Mouse (Mus musculus): ENCODE results near the gene Timm44.

Timm44 gene

DNA sequence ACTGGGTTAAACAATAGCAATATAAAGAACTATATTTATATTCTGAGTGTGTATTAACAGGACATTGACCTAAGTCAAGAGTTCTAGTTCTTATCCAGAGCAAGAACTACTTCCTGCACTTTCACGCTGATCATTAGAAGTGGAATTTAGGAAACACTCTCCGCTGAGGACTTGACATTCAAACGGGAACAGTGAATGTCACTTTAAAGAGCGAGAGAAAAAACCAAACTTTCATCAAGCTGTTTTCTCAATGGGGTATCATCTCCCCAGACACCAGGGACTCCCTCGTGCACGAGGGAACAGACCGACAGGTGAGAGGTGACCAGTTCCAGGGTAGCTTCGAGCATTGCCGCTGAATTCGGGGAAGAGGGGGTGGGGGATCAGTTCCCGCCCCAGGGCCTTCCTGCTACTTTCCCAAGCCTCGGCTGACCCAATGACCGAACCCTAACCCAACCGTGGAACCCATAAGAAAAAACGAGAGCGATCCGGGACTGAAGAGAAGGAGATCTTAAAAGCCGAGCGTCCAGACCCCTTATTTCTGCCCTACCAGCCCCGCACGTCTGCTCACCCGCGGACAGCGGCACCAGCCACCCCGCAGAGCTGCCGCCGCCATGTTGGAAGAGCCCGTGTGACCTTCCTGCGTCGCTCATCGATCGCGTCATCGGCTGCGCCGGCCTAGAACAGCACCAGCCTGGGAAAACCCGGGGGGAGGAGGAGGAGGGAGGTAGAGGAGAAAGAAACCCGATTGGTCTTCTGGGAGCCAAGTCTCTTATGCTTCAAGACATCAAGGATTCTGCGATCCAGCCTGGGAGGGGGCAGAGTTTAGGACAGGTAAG, at the start of gene Timm44:
Timm44 (minus strand) TSS at position 639 of the 836 bp plus-strand sequence.
- DNase-seq (ENCODE audit: low spot score in 2 of 2) = peak; percentile 96 to 98

- DNase-seq (ENCODE audit: low spot score in 2 of 2) = peak; percentile 95 to 98
Observed at GRCm38 (mm10) chr8:4324983-4325750, 49.5 kb upstream of the Timm44 start, which contains the start of the genes Ccl25 and Elavl1. Ccl25 (plus strand) TSS chr8:4325210. Elavl1 (minus strand) TSS chr8:4325413.

DNA sequence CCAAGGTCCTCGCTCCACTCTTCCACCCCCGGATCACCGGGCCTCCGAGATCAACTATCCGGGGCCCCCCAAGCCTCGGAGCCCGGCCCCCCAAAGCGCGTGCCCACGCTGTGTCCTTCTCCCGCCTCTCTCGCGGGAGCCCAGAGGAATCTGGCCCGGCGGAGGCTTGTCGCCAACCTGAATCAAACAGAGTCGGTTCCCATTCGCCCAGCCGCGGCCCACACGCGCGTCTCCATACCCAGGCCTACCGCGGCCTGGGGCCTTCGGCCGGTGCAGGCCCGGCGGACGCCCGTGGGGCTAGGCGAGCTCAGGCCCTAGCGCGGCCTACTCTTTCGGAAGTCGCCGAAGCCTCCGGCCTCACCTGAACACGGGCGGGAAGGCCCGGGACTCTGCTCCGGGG, 48.8 kb upstream of the Timm44 start:
- peak in 1 of 2 experiments; percentile 34 for DNase-seq (ENCODE audit: low spot score in 2 of 2)

GRCm38 (mm10) chr8:4323917-4324316, 48.2 kb upstream of the Timm44 start:
- no peak for DNase-seq (ENCODE audit: low spot score in 2 of 2)

- DNase-seq (ENCODE audit: low spot score in 2 of 2) = peak; percentile 57 to 82
Observed at GRCm38 (mm10) chr8:4322470-4322869, 46.8 kb upstream of the Timm44 start.

DNA sequence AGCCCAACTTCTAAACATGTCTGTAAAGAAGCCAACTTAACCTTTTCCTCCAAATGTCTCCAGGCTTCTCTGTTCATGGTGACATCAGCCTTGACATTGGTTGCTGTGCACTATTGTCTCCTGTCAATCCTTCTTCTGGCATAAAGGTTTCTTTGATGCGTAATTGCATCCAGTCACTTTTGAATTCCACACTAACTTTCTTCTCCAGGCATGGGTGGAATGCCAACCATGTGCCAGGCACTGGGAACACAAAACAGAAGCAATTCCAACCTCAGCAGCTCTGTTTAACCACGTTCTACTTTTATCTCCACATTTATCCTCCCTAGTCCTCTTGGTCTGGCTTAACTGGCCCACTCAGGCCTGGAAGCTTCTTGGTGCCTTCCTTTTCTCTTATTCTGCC, 45.3 kb upstream of the Timm44 start:
- DNase-seq (ENCODE audit: low spot score in 2 of 2) = no peak

DNA sequence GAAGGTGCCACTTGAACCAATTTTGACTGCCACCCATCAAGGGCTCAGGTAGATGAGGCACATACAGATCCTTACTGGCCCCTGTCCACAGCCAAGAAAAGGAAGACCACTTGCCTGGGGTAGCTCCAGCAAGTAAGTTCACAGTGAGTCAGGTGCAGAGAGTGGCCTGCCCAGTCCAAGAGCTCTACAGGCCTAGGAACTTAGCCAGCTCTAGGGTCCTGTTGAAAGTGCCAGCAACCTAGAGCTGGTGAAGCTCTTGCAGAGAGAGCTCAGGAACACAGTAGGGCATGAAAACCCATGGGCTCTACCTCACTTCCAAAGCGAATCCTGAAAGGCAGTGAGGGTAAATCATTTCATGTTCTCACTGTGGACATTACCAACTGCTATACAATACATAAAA, 44.7 kb upstream of the Timm44 start:
- DNase-seq (ENCODE audit: low spot score in 2 of 2) = no peak

DNA sequence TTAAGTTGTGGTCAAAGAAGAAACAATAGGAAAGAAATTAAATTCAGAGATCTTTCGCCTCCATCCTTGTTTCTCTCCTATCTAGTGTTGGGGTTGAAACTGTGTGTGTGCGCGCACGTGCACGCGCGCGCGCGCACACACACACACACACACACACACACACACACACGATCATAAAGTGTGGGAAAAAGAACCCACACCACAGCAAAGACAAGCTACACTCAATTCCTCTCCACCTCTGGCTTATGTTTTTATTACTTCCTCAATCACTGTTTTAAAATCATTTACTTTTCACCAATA, 43.8 kb upstream of the Timm44 start:
- no peak for DNase-seq (ENCODE audit: low spot score in 2 of 2)

- no peak for DNase-seq (ENCODE audit: low spot score in 2 of 2)
Observed at GRCm38 (mm10) chr8:4318796-4319572, 43.3 kb upstream of the Timm44 start.

DNA sequence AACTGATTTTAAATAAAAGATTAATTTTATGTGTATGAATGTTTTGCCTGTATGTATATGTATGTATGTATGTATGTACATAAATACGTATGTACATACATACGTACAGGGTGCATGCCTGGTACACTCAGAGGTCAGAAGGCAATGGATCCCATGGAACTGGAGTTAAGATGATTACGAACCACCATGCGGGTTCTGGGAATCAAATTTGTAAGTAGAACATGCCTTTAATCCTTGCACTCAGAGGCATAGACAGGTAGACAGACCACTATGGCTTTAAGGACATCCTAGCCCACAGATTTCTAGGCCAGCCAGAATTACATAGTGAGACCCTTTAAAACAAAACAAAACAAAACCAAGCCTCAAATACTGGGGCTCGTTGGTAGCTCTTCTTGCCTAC, 42.4 kb upstream of the Timm44 start:
- no peak for DNase-seq (ENCODE audit: low spot score in 2 of 2)

DNA sequence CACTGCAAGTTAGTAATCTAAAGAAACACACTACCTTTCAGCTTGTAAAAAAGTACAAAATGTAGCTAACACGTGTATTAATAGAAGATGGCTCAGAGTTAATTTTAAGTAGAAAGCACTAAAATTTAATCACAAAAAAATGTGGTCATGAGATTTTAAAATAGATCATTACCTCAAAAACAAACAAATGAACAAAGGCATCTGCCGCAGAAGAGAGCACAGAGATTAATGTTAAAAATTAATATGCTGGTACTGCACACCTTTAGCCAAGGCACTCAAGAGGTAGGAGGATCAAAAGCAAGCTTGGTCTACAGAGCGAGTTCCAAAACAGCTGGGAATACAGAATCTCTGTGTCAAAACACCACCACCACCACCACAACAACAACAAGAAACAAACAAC, 39.1 kb upstream of the Timm44 start:
- DNase-seq (ENCODE audit: low spot score in 2 of 2) = no peak

DNA sequence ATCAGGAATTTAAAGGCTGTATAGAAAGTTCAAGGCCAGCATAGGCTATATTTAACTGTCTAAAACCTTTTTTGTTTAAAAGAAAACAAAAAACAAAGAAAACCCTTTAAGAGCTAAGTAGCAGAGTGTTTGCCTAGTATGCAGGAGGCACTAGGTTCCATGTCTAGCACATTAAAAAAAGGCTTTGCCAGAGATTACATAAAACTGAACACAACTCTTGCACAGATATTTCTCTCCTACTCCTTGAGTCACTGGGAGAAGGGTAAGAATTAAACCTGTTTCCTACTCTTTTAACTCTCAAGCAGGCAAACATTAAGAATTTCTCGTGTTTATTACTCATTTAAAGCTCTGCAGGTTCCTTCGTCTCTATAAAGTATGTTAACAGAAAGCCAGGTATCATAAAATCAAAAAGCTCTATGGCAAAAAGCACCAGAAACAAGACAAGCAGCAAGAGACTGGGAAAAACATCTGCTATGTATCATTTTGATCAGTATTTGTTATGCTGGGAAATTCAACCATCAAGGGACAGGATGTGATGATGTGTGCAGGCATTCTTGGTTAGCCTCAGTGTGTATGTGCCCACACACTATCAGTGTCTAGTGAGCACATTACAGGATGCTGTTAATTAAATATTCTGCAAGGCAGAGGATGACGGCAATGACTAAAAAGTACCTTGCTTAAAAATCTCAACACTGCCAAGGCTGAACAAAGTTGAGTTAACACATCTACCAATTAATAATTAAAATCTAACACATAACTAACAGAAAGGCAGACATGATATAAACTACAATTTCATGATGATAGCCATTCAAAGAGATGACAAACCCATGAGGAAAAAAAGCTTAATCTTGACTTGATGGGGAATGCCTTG, 37.8 kb upstream of the Timm44 start:
- DNase-seq (ENCODE audit: low spot score in 2 of 2) = no peak

- no peak for DNase-seq (ENCODE audit: low spot score in 2 of 2)
Observed at GRCm38 (mm10) chr8:4312104-4312503, 36.4 kb upstream of the Timm44 start.

DNA sequence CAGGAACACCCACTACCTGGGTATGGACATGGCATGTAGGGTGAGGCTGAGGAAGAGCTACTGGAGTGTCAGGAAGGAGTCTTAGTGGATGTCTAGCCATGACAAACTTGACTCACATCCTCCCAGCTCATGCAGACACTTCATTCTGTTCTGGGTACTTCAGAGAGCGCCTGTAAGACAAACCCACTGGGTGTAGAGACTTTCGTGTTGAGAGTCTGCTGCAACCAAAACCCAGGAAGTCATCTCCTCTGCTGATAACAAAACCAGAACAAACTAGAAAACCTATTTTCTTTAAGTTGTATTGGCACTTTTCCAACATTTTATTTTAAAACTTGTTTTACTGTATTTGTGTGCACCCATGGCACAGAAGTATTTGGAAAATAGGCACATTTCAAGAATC, 30.1 kb upstream of the Timm44 start:
- DNase-seq (ENCODE audit: low spot score in 2 of 2) = no peak

- DNase-seq (ENCODE audit: low spot score in 2 of 2) = no peak
Observed at GRCm38 (mm10) chr8:4304124-4304547, 28.4 kb upstream of the Timm44 start.

DNA sequence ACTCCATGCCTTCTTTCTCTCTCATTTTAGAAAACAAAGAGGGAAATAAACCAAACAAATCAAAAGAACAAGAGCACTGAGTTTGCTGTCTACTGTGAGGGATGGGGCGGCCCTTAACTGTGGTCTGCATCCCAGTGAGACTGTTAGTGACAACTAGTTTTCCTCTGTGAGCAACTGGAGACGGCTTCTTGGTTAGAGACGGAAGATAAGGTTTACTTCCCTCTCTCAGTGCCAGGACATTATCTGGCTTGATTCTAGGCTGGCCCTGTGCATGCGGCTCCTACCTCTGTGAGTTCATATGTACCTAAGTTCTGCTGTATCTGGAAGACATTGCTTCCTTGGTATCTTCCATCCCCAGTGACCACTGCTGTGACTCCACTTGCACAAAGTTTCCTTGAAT, 22.1 kb upstream of the Timm44 start:
- DNase-seq (ENCODE audit: low spot score in 2 of 2) = no peak

DNA sequence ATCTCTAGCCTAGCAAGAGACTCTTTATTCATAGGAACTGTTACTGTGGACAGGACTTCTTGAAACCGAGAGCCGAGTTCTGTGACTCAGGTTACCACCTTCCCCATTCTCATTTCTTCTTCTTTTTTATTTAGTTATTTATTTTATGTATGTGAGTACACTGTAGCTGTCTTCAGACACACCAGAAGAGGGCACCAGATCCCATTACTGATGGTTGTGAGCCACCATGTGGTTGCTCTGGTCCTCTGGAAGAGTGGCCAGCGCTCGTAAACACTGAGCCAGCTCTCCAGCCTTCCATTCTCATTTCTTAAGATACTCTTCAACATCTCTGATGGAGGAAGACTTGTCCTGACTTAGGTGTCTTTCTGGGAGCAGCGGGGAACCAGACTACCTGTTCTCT, 17.0 kb upstream of the Timm44 start:
- no peak for DNase-seq (ENCODE audit: low spot score in 2 of 2)

- DNase-seq (ENCODE audit: low spot score in 2 of 2) = no peak
Observed at GRCm38 (mm10) chr8:4276111-4276465, 375 bp upstream of the Timm44 start.

DNA sequence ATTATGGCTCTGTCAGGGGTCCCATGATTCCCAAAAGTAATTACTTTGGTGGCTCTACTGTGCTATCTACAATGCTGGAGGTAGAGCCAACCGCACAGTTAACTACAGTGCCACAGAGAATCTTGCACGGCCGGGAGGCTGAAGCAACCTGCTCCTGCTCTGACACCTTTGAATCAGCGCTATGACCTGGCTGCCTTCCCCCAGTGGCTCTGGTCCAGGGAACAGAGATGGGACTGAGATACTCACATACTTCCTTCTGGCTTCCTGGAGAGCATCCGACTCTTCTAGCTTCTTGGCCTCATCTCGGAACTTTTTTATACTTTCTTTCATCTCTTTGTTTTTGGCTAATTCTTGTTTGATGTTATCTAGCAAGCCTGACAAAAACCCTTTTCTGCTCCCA, 6.1 kb downstream of the Timm44 start:
- no peak for DNase-seq (ENCODE audit: low spot score in 2 of 2)

GRCm38 (mm10) chr8:4267627-4268026, 8.1 kb downstream of the Timm44 start:
- no peak for DNase-seq (ENCODE audit: low spot score in 2 of 2)

DNA sequence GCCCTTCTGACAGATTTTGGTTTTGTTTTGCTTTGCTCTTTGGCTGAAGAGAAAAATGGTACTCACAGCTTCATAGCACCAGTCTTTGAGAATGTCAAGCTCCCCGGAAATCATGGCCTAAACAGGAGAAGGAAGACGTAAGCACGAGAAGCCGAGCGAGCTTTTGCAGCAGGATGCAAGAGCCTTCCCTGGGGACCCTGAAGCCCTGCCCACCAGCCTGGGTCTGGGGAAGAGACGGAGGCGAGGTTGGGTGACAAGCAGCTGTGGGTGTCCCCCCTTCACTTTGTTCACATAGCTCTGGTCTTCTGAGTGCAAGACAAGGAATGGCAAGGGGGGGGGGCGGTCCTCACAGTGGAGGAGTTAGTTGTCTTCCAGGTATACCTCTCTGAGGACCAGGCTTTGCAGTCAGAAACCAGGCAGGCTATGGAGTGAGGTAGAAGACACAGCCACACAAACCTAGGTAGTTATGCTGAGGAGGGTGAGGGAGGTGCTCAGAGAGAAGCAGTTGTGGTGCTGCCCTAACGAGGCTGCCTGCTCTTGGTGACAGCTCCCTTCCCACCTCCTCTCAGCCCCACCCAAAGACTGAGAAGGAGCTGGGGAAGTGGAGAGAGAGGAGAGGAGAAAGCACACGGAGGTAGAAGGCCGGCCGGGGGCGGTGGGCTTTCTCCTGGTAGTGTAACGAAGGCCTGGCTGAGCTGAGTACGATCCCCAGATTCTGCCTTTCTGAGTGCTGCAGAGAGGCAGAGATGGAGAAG, 10.4 kb downstream of the Timm44 start:
- no peak for DNase-seq (ENCODE audit: low spot score in 2 of 2)

All from frontal cortex, postnatal 10 days (tissue).